Mouse (Mus musculus) adrenal gland, adult 18-20 months (tissue): ENCODE results near the gene Efemp1. TPM values are rescaled to one million over a fixed set of nuclear protein-coding genes. Genes with fewer than 3 reads are reported as not detected.

Experiments used
- DNase-seq, 2 experiments: peaks; one replicate each; pipeline ENCODE4 v3.0.0; 2021 to 2022; ENCODE audit warnings: low spot score in 2 of 2
- total RNA-seq, 2 experiments: library from RNA; stranded (reverse); gene quantifications; 1 replicate in 1 of 2; 2 replicates in 1 of 2; pipeline ENCODE4 v1.2.3; 2021

Efemp1 gene
- total RNA-seq, 2 experiments from 2014 or later = 57.8 to 82.4 TPM

- DNase-seq = no peak
These were observed 59.6 kb downstream of the Efemp1 start for GRCm38 (mm10) chr11:28912469-28913138.

GRCm38 (mm10) chr11:28934449-28934848 is 81.4 kb downstream of the Efemp1 start:
- no peak for DNase-seq

- no peak for DNase-seq
These were observed 86.6 kb downstream of the Efemp1 start for GRCm38 (mm10) chr11:28939651-28940050.

- no peak for DNase-seq
These were observed 98.7 kb downstream of the Efemp1 start for GRCm38 (mm10) chr11:28951586-28952210.

GRCm38 (mm10) chr11:28954673-28955304 is 101.8 kb downstream of the Efemp1 start:
- no peak for DNase-seq

GRCm38 (mm10) chr11:28955305-28955701 is 102.3 kb downstream of the Efemp1 start:
- no peak for DNase-seq

GRCm38 (mm10) chr11:28961381-28961780 is 108.4 kb downstream of the Efemp1 start:
- DNase-seq = no peak
